Mouse (Mus musculus): Measurements from ENCODE around the gene Kif20b. TPM values are rescaled to one million over a fixed set of nuclear protein-coding genes. Genes with fewer than 3 reads are reported as not detected.
A peak's percentile ranks its signal among the peaks of the same experiment; 100 is the strongest.

Gene Kif20b
- total RNA-seq, 4 experiments from 2014 or later, result 0.56 to 1.2 (median 1.0) TPM

GRCm38 (mm10) chr19:34920066-34920465, 2.1 kb upstream of the Kif20b start:
- DNase-seq (ENCODE audit: low spot score in 2 of 2), result no peak

GRCm38 (mm10) chr19:34920531-34920930, 1.6 kb upstream of the Kif20b start:
- DNase-seq (ENCODE audit: low spot score in 2 of 2), result no peak

- no peak for DNase-seq (ENCODE audit: low spot score in 2 of 2)
These were observed 909 bp upstream of the Kif20b start for GRCm38 (mm10) chr19:34921253-34921651.

GRCm38 (mm10) chr19:34922603-34922963, 422 bp downstream of the Kif20b start:
- DNase-seq (ENCODE audit: low spot score in 2 of 2), result no peak

GRCm38 (mm10) chr19:34947206-34947605, 25.0 kb downstream of the Kif20b start:
- no peak for DNase-seq (ENCODE audit: low spot score in 2 of 2)

- no peak for DNase-seq (ENCODE audit: low spot score in 2 of 2)
These were observed 31.8 kb downstream of the Kif20b start for GRCm38 (mm10) chr19:34953842-34954541.

GRCm38 (mm10) chr19:34959369-34959768, 37.2 kb downstream of the Kif20b start:
- DNase-seq (ENCODE audit: low spot score in 2 of 2), result peak in 1 of 2 experiments; percentile 31

GRCm38 (mm10) chr19:34984742-34985141, 62.6 kb downstream of the Kif20b start:
- no peak for DNase-seq (ENCODE audit: low spot score in 2 of 2)

- no peak for DNase-seq (ENCODE audit: low spot score in 2 of 2)
These were observed 68.3 kb downstream of the Kif20b start for GRCm38 (mm10) chr19:34990443-34990842.

GRCm38 (mm10) chr19:34992969-34993527, 70.9 kb downstream of the Kif20b start:
- DNase-seq (ENCODE audit: low spot score in 2 of 2), result peak; percentile 23 to 39

- no peak for DNase-seq (ENCODE audit: low spot score in 2 of 2)
These were observed 92.9 kb downstream of the Kif20b start for GRCm38 (mm10) chr19:35015058-35015457.

GRCm38 (mm10) chr19:35017474-35018208, 95.5 kb downstream of the Kif20b start:
- DNase-seq (ENCODE audit: low spot score in 2 of 2), result no peak

- no peak for DNase-seq (ENCODE audit: low spot score in 2 of 2)
These were observed 96.0 kb downstream of the Kif20b start for GRCm38 (mm10) chr19:35018209-35018581.

Small RNA genes within 50 kb of the gene (microRNA-seq; reads per million reads assigned to microRNA genes)
- 0 reads per million in 2 experiments for gene Mir1950

Other genes starting within 250 kb of the Kif20b start
- 1 to 10 TPM; 3.4 to 6.5 (median 3.6) TPM for gene Slc16a12, start 175.1 kb upstream of the Kif20b start, total RNA-seq (2022)
- gene Pank1, start 42.9 kb upstream of the Kif20b start, total RNA-seq (2022), result 10 to 100 TPM; 19.4 to 21.2 (median 20.4) TPM